ENCODE assay signal across 9 mouse cellular contexts in genomic region chr6:82714243-82714642, GRCm38 (mm10). TPM values are rescaled to one million over a fixed set of nuclear protein-coding genes. Genes with fewer than 3 reads are reported as not detected.
DNase-seq lines count a peak whose midpoint lies in the region; ATAC-seq and TF ChIP-seq lines count a peak whose summit lies in the region.
"Had no signal": no experiment of that assay in that cellular context is flagged by ENCODE, and none has a peak within 500 bp of the region (broad histone marks: within the 10 kb centered on the region; RNA-seq: fewer than 3 reads in every experiment).

No protein-coding gene starts in this region.

- no peaks in the 10 kb centered on the region for H3K79me2 ChIP-seq in C2C12 (ENCODE audit: control insufficient read depth, insufficient read depth)
- H3K79me2 ChIP-seq in heart, adult 2 months (replicated peaks; ENCODE audit: control insufficient read depth, insufficient read depth, low read length): no peaks in the 10 kb centered on the region

- H3ac ChIP-seq in C2C12 (ENCODE audit: control insufficient read depth, insufficient read length, low read depth): no peak overlapping the region

- H3K79me3 ChIP-seq in C2C12 (ENCODE audit: low read depth): no peaks in the 10 kb centered on the region

- 0 out of 2 replicates have a peak, but pooled peaks have one; percentile 27 for TF ChIP-seq EP300 in heart, adult 2 months (IDR thresholded peaks at IDR 0.05; ENCODE audit: insufficient read depth, low read depth, low read length)

- H3K4me3 ChIP-seq in C2C12 (ENCODE audit: insufficient read depth, poor library complexity, severe bottlenecking): no peak overlapping the region
- H3K4me3 ChIP-seq in embryonic facial prominence, embryonic 11.5 days (ENCODE audit: low read depth, low read length): no peak overlapping the region
- H3K4me3 ChIP-seq in heart, adult 2 months: no peak overlapping the region
- no peak overlapping the region for H3K4me3 ChIP-seq in limb, embryonic 13.5 days
- H3K4me3 ChIP-seq: embryonic facial prominence, embryonic 13.5 days had no signal

- H3K4me2 ChIP-seq in embryonic facial prominence, embryonic 11.5 days (ENCODE audit: low read depth, low read length): no peak overlapping the region
- no peak overlapping the region for H3K4me2 ChIP-seq in limb, embryonic 13.5 days (replicated peaks)
- H3K4me2 ChIP-seq: embryonic facial prominence, embryonic 13.5 days had no signal

- no peak for TF ChIP-seq POLR2A in heart, adult 2 months (IDR thresholded peaks at IDR 0.05; ENCODE audit: insufficient read depth, low read depth, low read length)

- H3K9me3 ChIP-seq in embryonic facial prominence, embryonic 11.5 days (replicated peaks; ENCODE audit: control insufficient read depth, low read length): no peaks in the 10 kb centered on the region
- no peaks in the 10 kb centered on the region for H3K9me3 ChIP-seq in limb, embryonic 13.5 days
- H3K9me3 ChIP-seq: embryonic facial prominence, embryonic 13.5 days had no signal

- H3K4me1 ChIP-seq in embryonic facial prominence, embryonic 11.5 days (ENCODE audit: control insufficient read depth, insufficient read depth, low read length): no peaks in the 10 kb centered on the region
- no peaks in the 10 kb centered on the region for H3K4me1 ChIP-seq in heart, adult 2 months (ENCODE audit: control insufficient read depth, insufficient read depth, low read length)
- 0 out of 2 replicates have a peak, but pooled peaks cover 2% of the 10 kb centered on the region for H3K4me1 ChIP-seq in limb, embryonic 13.5 days
- H3K4me1 ChIP-seq: embryonic facial prominence, embryonic 13.5 days had no signal

- DNase-seq in adrenal gland, postnatal 25 days: peak; percentile 76
- DNase-seq in embryonic facial prominence, embryonic 11.5 days (ENCODE audit: low spot score): peak; percentile 82
- peak; percentile 65 to 75 for DNase-seq in heart, adult 2 months
- peak; percentile 75 for DNase-seq in kidney, adult 9 months
- peak; percentile 82 for DNase-seq in naive thymus-derived CD4-positive, alpha-beta T cell, adult 2 months (ENCODE audit: low read depth)
- peak; percentile 49 to 60 for DNase-seq in spleen, postnatal 36 days (ENCODE audit: low spot score in 2 of 2)

- H3K9ac ChIP-seq in embryonic facial prominence, embryonic 11.5 days (replicated peaks; ENCODE audit: low read length): no peak overlapping the region
- H3K9ac ChIP-seq in heart, adult 2 months (ENCODE audit: low read depth, low read length): no peak overlapping the region
- H3K9ac ChIP-seq in limb, embryonic 13.5 days: no peak overlapping the region
- H3K9ac ChIP-seq: embryonic facial prominence, embryonic 13.5 days had no signal

- 12% methylated on average over 3 of the region's 3 CpGs for WGBS in embryonic facial prominence, embryonic 11.5 days
- 19% methylated on average over 3 of the region's 3 CpGs for WGBS in heart, adult 2 months
- 15% methylated on average over 3 of the region's 3 CpGs for WGBS in limb, embryonic 13.5 days

- H3K36me3 ChIP-seq in C2C12 (ENCODE audit: control insufficient read depth, insufficient read depth): no peaks in the 10 kb centered on the region
- no peaks in the 10 kb centered on the region for H3K36me3 ChIP-seq in embryonic facial prominence, embryonic 11.5 days (replicated peaks; ENCODE audit: control insufficient read depth, insufficient read depth, low read depth, low read length)
- no peaks in the 10 kb centered on the region for H3K36me3 ChIP-seq in heart, adult 2 months (ENCODE audit: control insufficient read depth, insufficient read depth, low read length)
- H3K36me3 ChIP-seq in limb, embryonic 13.5 days: no peaks in the 10 kb centered on the region
- H3K36me3 ChIP-seq: embryonic facial prominence, embryonic 13.5 days had no signal

- intact Hi-C loops in heart, adult 2 months (cut with DNase I): loop anchor here (5.0 kb wide), 1 partner anchor 258 kb away; no protein-coding TSS in a partner anchor

- no peak; the same call in 1 of the 2 replicates for ATAC-seq in embryonic facial prominence, embryonic 11.5 days (replicated peaks; ENCODE audit: insufficient number of reproducible peaks, low FRiP score, low TSS enrichment, low read depth)
- ATAC-seq in limb, embryonic 13.5 days (ENCODE audit: low FRiP score, low read depth): peak; percentile 58; the same call in 1 of the 2 replicates

- TF ChIP-seq CTCF in C2C12 (IDR thresholded peaks at IDR 0.05; ENCODE audit: control insufficient read depth, insufficient read depth, insufficient read length): peak; percentile 19
- peak; percentile 93 for TF ChIP-seq CTCF in heart, adult 2 months (IDR thresholded peaks at IDR 0.05)

- no peak overlapping the region for H3K27ac ChIP-seq in embryonic facial prominence, embryonic 11.5 days (replicated peaks; ENCODE audit: low read depth, low read length)
- H3K27ac ChIP-seq in heart, adult 2 months: no peak overlapping the region
- H3K27ac ChIP-seq in limb, embryonic 13.5 days: no peak overlapping the region
- H3K27ac ChIP-seq: embryonic facial prominence, embryonic 13.5 days had no signal

- H3K27me3 ChIP-seq in C2C12 (ENCODE audit: control insufficient read depth, insufficient read depth, insufficient read length): no peaks in the 10 kb centered on the region
- no peaks in the 10 kb centered on the region for H3K27me3 ChIP-seq in embryonic facial prominence, embryonic 11.5 days (ENCODE audit: control insufficient read depth, insufficient read depth, low read length)
- H3K27me3 ChIP-seq in heart, adult 2 months (ENCODE audit: control insufficient read depth, insufficient read depth, low read length): no peaks in the 10 kb centered on the region
- no peaks in the 10 kb centered on the region for H3K27me3 ChIP-seq in limb, embryonic 13.5 days
- H3K27me3 ChIP-seq: embryonic facial prominence, embryonic 13.5 days had no signal

TF ChIP-seq in C2C12, 6 proteins besides CTCF, POLR2A, EP300 and RAD21:
- TF ChIP-seq CEBPB (IDR thresholded peaks at IDR 0.05; ENCODE audit: low read depth) (no peak), FOSL1 (IDR thresholded peaks at IDR 0.05; ENCODE audit: insufficient read depth, low read length, poor library complexity, severe bottlenecking) (no peak), USF1 (IDR thresholded peaks at IDR 0.05; ENCODE audit: low read depth) (no peak), MYOG (IDR thresholded peaks at IDR 0.05; ENCODE audit: control insufficient read depth, extremely low read depth, insufficient read length) (no peak), MYOD1 (IDR thresholded peaks at IDR 0.05; ENCODE audit: control insufficient read depth, insufficient read length, low read depth) (no peak), MAX (IDR thresholded peaks at IDR 0.05) (no peak)

RNA-seq across cellular contexts. Expression of gene Pole4, which starts 9.1 kb away (rescaled TPM):
- 59.1 TPM for polyA plus RNA-seq in C2C12 (2012; fragmentation: generic; extraction: Trizol)
- 42.3 and 49.2 TPM in 2 replicates for total RNA-seq in adrenal gland, postnatal 25 days (2021)
- 116 and 118 TPM in 2 replicates for polyA plus RNA-seq in embryonic facial prominence, embryonic 11.5 days (2014; fragmentation: Nextera tagmentation; extraction: Ambion mirVana)
- total RNA-seq in heart, adult 2 months (2021): 10 to 100 TPM; 15.5 to 16.7 TPM
- 9.2 and 19.5 TPM in 2 replicates for polyA plus RNA-seq in heart, adult 2 months (2012; rRNA removed)
- 101 TPM in 2 replicates for polyA plus RNA-seq in limb, embryonic 13.5 days (2015; fragmentation: Nextera tagmentation; extraction: Ambion mirVana)
